Mouse (Mus musculus): ENCODE measurements at regions not wholly inside any gene's neighbourhood (a gene's known extent, or its start where the extent isn't known, plus 50 kb on each side); places are given as distances from the start of the nearest gene placed in this dataset.
"Not testable (repeated sequence)": the region's sequence is repeated elsewhere in the genome, so short reads cannot be mapped to it uniquely, and the experiment has no call there.

DNA sequence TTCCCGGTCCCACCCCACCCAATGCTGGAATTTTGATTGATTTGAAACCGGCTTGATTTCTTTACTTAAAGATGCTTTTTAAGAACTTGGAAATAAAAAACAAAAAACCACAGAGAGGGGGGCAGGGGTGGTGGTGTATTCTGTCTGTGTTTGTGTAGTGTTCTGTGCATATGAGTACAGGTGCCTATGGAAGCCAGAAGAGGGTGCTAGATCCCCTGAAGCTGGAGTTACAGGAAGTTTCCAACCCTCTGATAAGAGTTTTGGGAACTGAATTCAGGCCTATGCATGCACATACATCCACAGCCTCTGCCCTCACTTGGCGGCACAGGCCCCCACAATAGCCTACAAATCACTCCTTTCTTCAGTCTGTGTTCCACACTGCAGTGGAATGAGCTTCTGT lies 190.9 kb upstream of the Arid2 start:
- Histone ChIP-seq H3K27me3 (replicated peaks; ENCODE audit: control insufficient read depth, insufficient read depth, low read length) (no peaks in the 10 kb centered on the region), H3K27ac (ENCODE audit: insufficient read depth, low read depth, low read length) (no peak overlapping the region), H3K36me3 (ENCODE audit: control insufficient read depth, insufficient read depth, low read length) (no peaks in the 10 kb centered on the region), H3K4me3 (ENCODE audit: insufficient read depth, low read depth, low read length) (no peak overlapping the region), H3K4me1 (ENCODE audit: control insufficient read depth, insufficient read depth, low read length) (no peaks in the 10 kb centered on the region)
- TF ChIP-seq CTCF (conservative IDR thresholded peaks at IDR 0.05; ENCODE audit: insufficient read depth, insufficient read length, low read depth, low read length): no peak
- TF ChIP-seq POLR2A (IDR thresholded peaks at IDR 0.05; ENCODE audit: low read depth, low read length): no peak
- 78% methylated on average over 3 of the region's 3 CpGs for whole genome bisulfite sequencing
- no peak for DNase-seq

DNA sequence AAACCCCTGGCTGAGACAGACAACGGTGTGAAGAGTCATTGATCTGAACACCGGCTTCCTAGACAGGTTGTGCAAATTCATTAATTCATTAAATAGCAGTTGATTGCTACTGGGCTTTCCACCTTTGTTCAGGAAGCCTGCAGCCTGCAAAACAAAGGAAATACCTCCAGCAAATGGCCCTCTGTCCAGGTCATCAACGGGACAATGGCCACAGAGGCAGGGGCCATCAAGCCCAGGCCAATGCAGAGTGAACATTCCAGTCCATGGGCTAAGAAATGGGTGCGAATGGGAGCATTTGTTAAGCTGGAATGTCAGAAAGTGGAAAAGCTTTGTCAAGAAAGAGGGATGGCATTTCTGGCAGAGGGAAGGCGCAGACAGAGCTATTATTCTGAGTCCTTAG lies 188.5 kb upstream of the Arid2 start:
- no peaks in the 10 kb centered on the region for H3K36me3 ChIP-seq (ENCODE audit: control insufficient read depth, insufficient read depth, low read length)
- H3K4me1 ChIP-seq (ENCODE audit: control insufficient read depth, insufficient read depth, low read length): no peaks in the 10 kb centered on the region
- no peak for DNase-seq
- no peaks in the 10 kb centered on the region for H3K27me3 ChIP-seq (replicated peaks; ENCODE audit: control insufficient read depth, insufficient read depth, low read length)
- H3K4me3 ChIP-seq (ENCODE audit: insufficient read depth, low read depth, low read length): no peak overlapping the region
- H3K27ac ChIP-seq (ENCODE audit: insufficient read depth, low read depth, low read length): no peak overlapping the region
- 77% methylated on average over 5 of the region's 5 CpGs for WGBS
- TF ChIP-seq POLR2A (IDR thresholded peaks at IDR 0.05; ENCODE audit: low read depth, low read length) (no peak), CTCF (conservative IDR thresholded peaks at IDR 0.05; ENCODE audit: insufficient read depth, insufficient read length, low read depth, low read length) (no peak)

DNA sequence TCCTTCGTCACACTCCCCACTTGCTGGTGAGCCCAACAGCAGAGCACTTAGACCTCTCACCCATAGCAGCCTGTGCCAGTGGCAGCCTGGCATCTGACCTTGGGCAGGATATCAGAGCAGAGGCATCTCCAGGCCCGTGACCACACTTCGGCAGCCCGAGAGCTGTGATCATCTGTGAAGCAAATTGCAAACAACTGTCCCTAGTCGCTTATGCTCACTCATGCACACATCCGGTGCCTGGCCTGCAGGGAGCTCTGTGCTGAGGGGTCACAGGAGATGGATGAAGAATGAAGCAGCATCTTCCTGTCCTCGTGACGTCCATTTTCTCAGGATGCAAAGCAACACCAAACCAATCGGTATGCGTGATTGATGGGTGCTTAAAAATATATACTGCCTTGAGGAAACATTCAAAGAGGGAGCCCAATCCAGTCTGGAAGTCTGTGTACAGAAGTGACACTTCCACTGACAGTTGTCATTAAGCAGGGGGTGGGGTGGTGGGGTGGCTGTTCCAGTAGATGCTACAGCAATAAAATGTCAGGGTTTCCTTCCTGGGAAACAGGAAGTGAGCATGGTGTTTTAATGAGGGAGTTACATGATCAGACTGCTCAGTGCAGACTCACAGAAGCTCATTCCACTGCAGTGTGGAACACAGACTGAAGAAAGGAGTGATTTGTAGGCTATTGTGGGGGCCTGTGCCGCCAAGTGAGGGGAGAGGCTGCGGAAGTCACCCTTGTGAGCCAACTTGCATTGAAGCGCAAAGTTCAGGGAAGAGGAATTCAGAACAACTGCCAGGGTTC lies 187.3 kb upstream of the Arid2 start:
- not testable (repeated sequence) for H3K36me3 ChIP-seq (ENCODE audit: control insufficient read depth, insufficient read depth, low read length); H3K4me3 ChIP-seq (ENCODE audit: insufficient read depth, low read depth, low read length); H3K4me1 ChIP-seq (ENCODE audit: control insufficient read depth, insufficient read depth, low read length); DNase-seq; H3K27ac ChIP-seq (ENCODE audit: insufficient read depth, low read depth, low read length); H3K27me3 ChIP-seq (replicated peaks; ENCODE audit: control insufficient read depth, insufficient read depth, low read length)
- 27% methylated on average over 13 of the region's 13 CpGs for whole genome bisulfite sequencing

DNA sequence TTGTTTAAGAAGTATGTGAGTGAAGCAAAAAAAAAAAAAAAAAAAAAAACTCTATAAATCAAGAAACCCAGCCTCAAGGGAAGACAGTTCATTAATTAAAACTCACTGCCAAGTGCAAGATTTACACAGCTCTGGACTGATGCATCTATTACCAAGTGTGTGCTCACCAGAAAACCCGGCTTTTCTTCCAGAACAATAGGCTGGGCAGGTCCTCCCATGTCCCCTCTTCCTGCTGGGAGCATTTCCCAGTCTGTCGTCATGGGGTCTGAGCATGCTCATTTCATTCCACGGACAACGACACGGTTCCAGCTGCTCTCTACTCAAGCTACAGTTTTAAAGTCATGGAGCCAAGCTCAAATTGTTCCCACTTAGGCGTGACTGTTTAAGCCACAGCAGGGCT lies 183.6 kb upstream of the Arid2 start:
- 17% methylated on average over 6 of the region's 6 CpGs for WGBS
- no peak for TF ChIP-seq CTCF (conservative IDR thresholded peaks at IDR 0.05; ENCODE audit: insufficient read depth, insufficient read length, low read depth, low read length)
- TF ChIP-seq POLR2A (IDR thresholded peaks at IDR 0.05; ENCODE audit: low read depth, low read length): no peak
- no peak overlapping the region for H3K27ac ChIP-seq (ENCODE audit: insufficient read depth, low read depth, low read length)

DNA sequence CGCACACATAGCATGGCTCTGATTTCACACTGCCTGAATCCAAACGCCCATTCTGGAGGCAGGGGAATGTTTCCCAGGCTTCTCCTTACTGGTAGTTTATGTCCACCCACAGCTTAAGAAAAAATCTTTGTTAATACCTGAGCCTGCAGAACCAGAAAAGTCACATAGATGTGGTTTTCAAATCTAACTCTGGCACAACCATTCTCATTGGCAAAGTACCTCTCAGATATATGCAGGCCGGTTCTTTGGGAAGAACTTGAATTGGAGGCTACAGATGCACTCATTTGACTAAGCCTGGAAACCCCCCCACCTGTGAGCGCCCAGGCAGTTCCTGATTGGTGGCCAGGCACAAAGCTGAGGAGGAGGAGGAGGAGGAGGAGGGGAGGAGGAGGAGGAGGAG lies 179.8 kb upstream of the Arid2 start:
- TF ChIP-seq CTCF (conservative IDR thresholded peaks at IDR 0.05; ENCODE audit: insufficient read depth, insufficient read length, low read depth, low read length): no peak
- no peak for TF ChIP-seq POLR2A (IDR thresholded peaks at IDR 0.05; ENCODE audit: low read depth, low read length)
- 58% methylated on average over 4 of the region's 4 CpGs for WGBS
- Histone ChIP-seq H3K36me3 (ENCODE audit: control insufficient read depth, insufficient read depth, low read length) (no peaks in the 10 kb centered on the region), H3K4me1 (ENCODE audit: control insufficient read depth, insufficient read depth, low read length) (no peaks in the 10 kb centered on the region), H3K27me3 (replicated peaks; ENCODE audit: control insufficient read depth, insufficient read depth, low read length) (no peaks in the 10 kb centered on the region), H3K4me3 (ENCODE audit: insufficient read depth, low read depth, low read length) (no peak overlapping the region), H3K27ac (ENCODE audit: insufficient read depth, low read depth, low read length) (no peak overlapping the region)
- DNase-seq: no peak

More for the DNA sequence above, 183.6 kb upstream of the Arid2 start:
- Histone ChIP-seq H3K4me1 (ENCODE audit: control insufficient read depth, insufficient read depth, low read length) (no peaks in the 10 kb centered on the region), H3K27me3 (replicated peaks; ENCODE audit: control insufficient read depth, insufficient read depth, low read length) (no peaks in the 10 kb centered on the region), H3K36me3 (ENCODE audit: control insufficient read depth, insufficient read depth, low read length) (no peaks in the 10 kb centered on the region), H3K4me3 (ENCODE audit: insufficient read depth, low read depth, low read length) (no peak overlapping the region)
- peak; percentile 6 for DNase-seq

DNA sequence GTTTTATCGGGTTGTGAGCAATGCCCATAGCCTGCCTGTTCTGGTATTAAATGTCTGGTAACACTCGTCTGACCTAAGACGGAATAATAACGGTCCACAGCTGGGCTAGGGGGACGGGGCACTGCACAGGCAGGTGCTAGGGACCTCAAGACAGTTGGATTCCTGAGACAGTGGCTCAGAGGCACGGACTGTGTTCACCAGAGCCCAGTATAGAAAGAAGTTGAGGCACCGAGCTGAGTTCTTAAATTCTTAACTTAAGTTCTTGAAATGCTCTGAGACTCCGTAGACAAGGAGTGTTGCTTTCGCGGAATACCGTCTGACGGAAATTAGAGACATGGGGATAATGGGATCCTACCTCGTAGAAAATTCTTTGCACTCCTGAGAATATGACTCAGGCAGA lies 174.2 kb upstream of the Arid2 start:
- Histone ChIP-seq H3K4me3 (ENCODE audit: insufficient read depth, low read depth, low read length) (no peak overlapping the region), H3K4me1 (ENCODE audit: control insufficient read depth, insufficient read depth, low read length) (no peaks in the 10 kb centered on the region), H3K27ac (ENCODE audit: insufficient read depth, low read depth, low read length) (no peak overlapping the region), H3K27me3 (replicated peaks; ENCODE audit: control insufficient read depth, insufficient read depth, low read length) (no peaks in the 10 kb centered on the region), H3K36me3 (ENCODE audit: control insufficient read depth, insufficient read depth, low read length) (no peaks in the 10 kb centered on the region)
- WGBS: 62% methylated on average over 13 of the region's 13 CpGs
- TF ChIP-seq CTCF (conservative IDR thresholded peaks at IDR 0.05; ENCODE audit: insufficient read depth, insufficient read length, low read depth, low read length) (no peak), POLR2A (IDR thresholded peaks at IDR 0.05; ENCODE audit: low read depth, low read length) (no peak)
- DNase-seq: no peak

DNA sequence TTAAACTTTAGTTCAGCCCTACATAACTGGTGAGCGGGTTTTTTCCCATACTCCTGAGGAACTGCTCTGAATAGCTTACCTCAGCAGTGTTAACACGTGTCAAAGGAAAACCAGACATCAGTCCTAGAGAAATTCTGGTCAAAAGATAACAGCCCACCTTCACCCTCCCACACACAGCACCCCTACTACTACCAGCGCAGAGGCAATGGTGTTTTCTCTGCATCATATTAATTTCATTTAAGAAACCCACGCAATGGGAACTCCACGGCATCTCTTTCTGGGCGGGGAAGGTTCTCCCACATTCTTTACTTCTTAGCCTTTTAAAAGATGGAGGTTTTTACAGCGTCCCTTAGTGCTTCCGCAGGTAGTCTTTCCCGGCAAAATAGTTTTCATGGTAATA lies 172.7 kb upstream of the Arid2 start:
- 66% methylated on average over 9 of the region's 9 CpGs for WGBS
- Histone ChIP-seq H3K36me3 (ENCODE audit: control insufficient read depth, insufficient read depth, low read length) (no peaks in the 10 kb centered on the region), H3K27ac (ENCODE audit: insufficient read depth, low read depth, low read length) (no peak overlapping the region), H3K4me3 (ENCODE audit: insufficient read depth, low read depth, low read length) (no peak overlapping the region), H3K27me3 (replicated peaks; ENCODE audit: control insufficient read depth, insufficient read depth, low read length) (no peaks in the 10 kb centered on the region), H3K4me1 (ENCODE audit: control insufficient read depth, insufficient read depth, low read length) (no peaks in the 10 kb centered on the region)
- TF ChIP-seq POLR2A (IDR thresholded peaks at IDR 0.05; ENCODE audit: low read depth, low read length) (no peak), CTCF (conservative IDR thresholded peaks at IDR 0.05; ENCODE audit: insufficient read depth, insufficient read length, low read depth, low read length) (no peak)
- DNase-seq: no peak

All from kidney, adult 2 months (tissue).